Mouse (Mus musculus): Measurements from ENCODE around the gene Rap1gap2. TPM values are rescaled to one million over a fixed set of nuclear protein-coding genes. Genes with fewer than 3 reads are reported as not detected.

Gene Rap1gap2
- total and polyA plus RNA-seq, 3 experiments = 55.4 to 79.8 (median 76.6) TPM

GRCm38 (mm10) chr11:74537352-74537751 is 73.4 kb downstream of the Rap1gap2 start:
- in situ Hi-C loops (cut with MboI; ENCODE audit: low pct_ligation_motif_present, low pct_unique_long_range_greater_than_20kb, low sequenced_read_pairs) (loop anchor here (10.0 kb wide), 1 partner anchor 163 kb away; no protein-coding TSS in a partner anchor), dilution Hi-C loops (cut with MboI; ENCODE audit: extremely low pct_ligation_motif_present, extremely low pct_unique_long_range_greater_than_20kb, low sequenced_read_pairs) (no loop called here)
- Histone ChIP-seq H3K36me3 (replicated peaks in 1 of 2; ENCODE audit: control insufficient read depth in 1 of 2, insufficient read depth in 1 of 2, low read length in 1 of 2) (peaks cover 0 to 9% of the 10 kb centered on the region in 2 experiments), H3K27me3 (replicated peaks) (no peaks in the 10 kb centered on the region), H3K4me1 (ENCODE audit: control insufficient read depth in 1 of 2, insufficient read depth in 2 of 2) (peaks cover 27 to 54% of the 10 kb centered on the region in 2 experiments), H3K27ac (ENCODE audit: insufficient read depth, low read depth) (no peak overlapping the region), H3K4me3 (replicated peaks in 1 of 3; ENCODE audit: low read depth in 2 of 3, low read length in 2 of 3, poor library complexity in 1 of 3) (no peak overlapping the region), H3K9me3 (replicated peaks; ENCODE audit: low read length) (peaks cover 8% of the 10 kb centered on the region), H3K9ac (ENCODE audit: insufficient read depth, low read depth) (no peak overlapping the region), H3K79me2 (replicated peaks; ENCODE audit: control insufficient read depth, extremely low read depth, insufficient read depth, poor library complexity, severe bottlenecking) (no peaks in the 10 kb centered on the region), H3K4me2 (ENCODE audit: insufficient read depth, low read depth, poor library complexity, severe bottlenecking) (no peak overlapping the region)
- TF ChIP-seq MAZ (IDR thresholded peaks at IDR 0.05; ENCODE audit: low read depth, low read length) (no peak; the same call in 1 of the 2 replicates), USF2 (conservative IDR thresholded peaks at IDR 0.05; ENCODE audit: low read depth, low read length) (no peak), ZNF384 (IDR thresholded peaks at IDR 0.05; ENCODE audit: low read depth, low read length) (no peak), CHD2 (IDR thresholded peaks at IDR 0.05; ENCODE audit: low read length) (no peak), USF1 (IDR thresholded peaks at IDR 0.05; ENCODE audit: low read depth, low read length) (no peak), NELFE (IDR thresholded peaks at IDR 0.05; ENCODE audit: low read depth, low read length) (no peak), MAFK (IDR thresholded peaks at IDR 0.05; ENCODE audit: insufficient replicate concordance, low read length) (no peak), KAT2A (IDR thresholded peaks at IDR 0.05; ENCODE audit: insufficient replicate concordance, low read length) (no peak), JUND (conservative IDR thresholded peaks at IDR 0.05; ENCODE audit: low read depth, low read length) (no peak), POLR2A (IDR thresholded peaks at IDR 0.05; ENCODE audit: low read depth, low read length) (no peak), EP300 (IDR thresholded peaks at IDR 0.05; ENCODE audit: low read length) (no peak), NRF1 (IDR thresholded peaks at IDR 0.05; ENCODE audit: low read depth, low read length) (no peak), MXI1 (IDR thresholded peaks at IDR 0.05; ENCODE audit: low read depth, low read length) (no peak), MAX (IDR thresholded peaks at IDR 0.05; ENCODE audit: low read length) (no peak), GABPA (IDR thresholded peaks at IDR 0.05; ENCODE audit: insufficient replicate concordance, low read depth, low read length) (no peak), MYC (IDR thresholded peaks at IDR 0.05; ENCODE audit: low read depth, low read length) (no peak)
- no peak for DNase-seq (ENCODE audit: extremely low read depth)

- H3K79me2 ChIP-seq (replicated peaks; ENCODE audit: control insufficient read depth, extremely low read depth, insufficient read depth, poor library complexity, severe bottlenecking) = no peaks in the 10 kb centered on the region
- in situ Hi-C loops (cut with MboI; ENCODE audit: low pct_ligation_motif_present, low pct_unique_long_range_greater_than_20kb, low sequenced_read_pairs) = loop anchor here (10.0 kb wide), 1 partner anchor 161 kb away; no protein-coding TSS in a partner anchor
- peak overlapping the region; percentile 1 to 13 (median 10) for H3K4me3 ChIP-seq (replicated peaks in 1 of 3; ENCODE audit: low read depth in 2 of 3, low read length in 2 of 3, poor library complexity in 1 of 3)
- H3K9ac ChIP-seq (ENCODE audit: insufficient read depth, low read depth) = peak overlapping the region; percentile 32
- H3K9me3 ChIP-seq (replicated peaks; ENCODE audit: low read length) = peaks cover 8% of the 10 kb centered on the region
- no peaks in the 10 kb centered on the region for H3K27me3 ChIP-seq (replicated peaks)
- peak overlapping the region; percentile 17 for H3K4me2 ChIP-seq (ENCODE audit: insufficient read depth, low read depth, poor library complexity, severe bottlenecking)
- H3K4me1 ChIP-seq (ENCODE audit: control insufficient read depth in 1 of 2, insufficient read depth in 2 of 2) = peaks cover 35 to 65% of the 10 kb centered on the region in 2 experiments
- H3K27ac ChIP-seq (ENCODE audit: insufficient read depth, low read depth) = peak overlapping the region; percentile 70
- peaks cover 0 to 9% of the 10 kb centered on the region in 2 experiments for H3K36me3 ChIP-seq (replicated peaks in 1 of 2; ENCODE audit: control insufficient read depth in 1 of 2, insufficient read depth in 1 of 2, low read length in 1 of 2)
- dilution Hi-C loops (cut with MboI; ENCODE audit: extremely low pct_ligation_motif_present, extremely low pct_unique_long_range_greater_than_20kb, low sequenced_read_pairs) = no loop called here
- DNase-seq (ENCODE audit: extremely low read depth) = peak; percentile 90
- TF ChIP-seq MXI1 (IDR thresholded peaks at IDR 0.05; ENCODE audit: low read depth, low read length) (peak; percentile 85), NRF1 (IDR thresholded peaks at IDR 0.05; ENCODE audit: low read depth, low read length) (peak; percentile 52), IRF4 (IDR thresholded peaks at IDR 0.05; ENCODE audit: low read depth, low read length) (peak; percentile 82), E2F4 (IDR thresholded peaks at IDR 0.05; ENCODE audit: insufficient replicate concordance, low read depth, low read length) (no peak), JUND (conservative IDR thresholded peaks at IDR 0.05; ENCODE audit: low read depth, low read length) (0 out of 2 replicates have a peak, but pooled peaks have one; percentile 38), ETS1 (conservative IDR thresholded peaks at IDR 0.05; ENCODE audit: low read depth, low read length) (peak; percentile 84), TBP (conservative IDR thresholded peaks at IDR 0.05; ENCODE audit: low read depth, low read length) (peak; percentile 70; the same call in 1 of the 2 replicates), EP300 (IDR thresholded peaks at IDR 0.05; ENCODE audit: low read length) (peak; percentile 80), GABPA (IDR thresholded peaks at IDR 0.05; ENCODE audit: insufficient replicate concordance, low read depth, low read length) (no peak), UBTF (IDR thresholded peaks at IDR 0.05; ENCODE audit: low read depth, low read length) (peak; percentile 26; the same call in 1 of the 2 replicates), POLR2A (IDR thresholded peaks at IDR 0.05; ENCODE audit: low read depth, low read length) (peak; percentile 72), POLR2AphosphoS2 (IDR thresholded peaks at IDR 0.05; ENCODE audit: low read depth, low read length) (0 out of 2 replicates have a peak, but pooled peaks have one; percentile 50), CHD1 (IDR thresholded peaks at IDR 0.05; ENCODE audit: low read depth, low read length) (no peak), SMC3 (IDR thresholded peaks at IDR 0.05; ENCODE audit: low read depth, low read length) (no peak), MAFK (IDR thresholded peaks at IDR 0.05; ENCODE audit: insufficient replicate concordance, low read length) (no peak), ELF1 (IDR thresholded peaks at IDR 0.05; ENCODE audit: low read depth, low read length) (peak; percentile 60; the same call in 1 of the 2 replicates), BHLHE40 (IDR thresholded peaks at IDR 0.05; ENCODE audit: low read depth, low read length) (peak; percentile 73), ZKSCAN1 (IDR thresholded peaks at IDR 0.05; ENCODE audit: borderline replicate concordance, low read depth, low read length) (no peak; the same call in 1 of the 2 replicates), PAX5 (IDR thresholded peaks at IDR 0.05; ENCODE audit: low read length) (no peak), MAZ (IDR thresholded peaks at IDR 0.05; ENCODE audit: low read depth, low read length) (no peak), JUN (IDR thresholded peaks at IDR 0.05; ENCODE audit: insufficient read depth, low read depth, low read length) (no peak), SIN3A (IDR thresholded peaks at IDR 0.05; ENCODE audit: low read length) (peak; percentile 91)
Observed at GRCm38 (mm10) chr11:74536140-74536842, 74.4 kb downstream of the Rap1gap2 start.
